Mouse (Mus musculus) midbrain, postnatal 0 days (tissue): Measurements from ENCODE around the gene Ccdc30. TPM values are rescaled to one million over a fixed set of nuclear protein-coding genes. Genes with fewer than 3 reads are reported as not detected.

Experiments
- ATAC-seq: fragments of 200-750 bp; cut with Nextera tagmentation; 2 replicates; pipeline ENCODE4 v1.8.0; 2017; ENCODE audit warnings: moderate number of reproducible peaks, mild to moderate bottlenecking, moderate TSS enrichment, moderate library complexity; ENCODE audit not compliant: low FRiP score
- DNase-seq: peaks from one replicate; pipeline ENCODE4 v3.0.0-alpha.2; 2015; ENCODE audit warnings: low spot score
- H3K27ac ChIP-seq: fragments of 300-500 bp; sonication (generic); 2 replicates; pipeline ENCODE4 v1.5.1; 2014; ENCODE audit warnings: low read depth, mild to moderate bottlenecking, low read length, mixed read lengths
- H3K27me3 ChIP-seq: fragments of 300-500 bp; sonication (generic); 2 replicates; pipeline ENCODE4 v1.6.1; 2014; ENCODE audit warnings: low read length, control low read depth, mixed read lengths; ENCODE audit not compliant: insufficient read depth
- H3K36me3 ChIP-seq: fragments of 300-500 bp; sonication (generic); 2 replicates; pipeline ENCODE4 v1.6.1; 2014; ENCODE audit warnings: low read length, control low read depth, mixed read lengths; ENCODE audit not compliant: insufficient read depth
- H3K4me1 ChIP-seq: fragments of 300-500 bp; sonication (generic); 2 replicates; pipeline ENCODE4 v1.6.1; 2014; ENCODE audit warnings: mild to moderate bottlenecking, control low read depth, antibody characterized with exemption, low read length, mixed read lengths; ENCODE audit not compliant: insufficient read depth
- H3K4me2 ChIP-seq: fragments of 300-500 bp; sonication (generic); 2 replicates; pipeline ENCODE4 v1.6.1; 2014; ENCODE audit warnings: low read depth, mild to moderate bottlenecking, low read length, mixed read lengths; ENCODE audit not compliant: poor library complexity, severe bottlenecking
- H3K4me3 ChIP-seq: fragments of 300-500 bp; sonication (generic); 2 replicates; pipeline ENCODE4 v1.5.1; 2014; ENCODE audit warnings: low read depth, mild to moderate bottlenecking, low read length, moderate library complexity
- H3K9ac ChIP-seq: fragments of 300-500 bp; sonication (generic); replicated peaks from 2 replicates; pipeline ENCODE4 v1.6.1; 2014; ENCODE audit warnings: mild to moderate bottlenecking, low read length, moderate library complexity, mixed read lengths; ENCODE audit not compliant: poor library complexity, severe bottlenecking
- H3K9me3 ChIP-seq: fragments of 300-500 bp; sonication (generic); 2 replicates; pipeline ENCODE4 v1.6.1; 2016; ENCODE audit warnings: low read length, control low read depth
- CTCF ChIP-seq: IDR thresholded peaks from 2 replicates; pipeline ENCODE4 v1.5.1; 2016; ENCODE audit warnings: antibody characterized with exemption, mild to moderate bottlenecking
- WGBS: fragments of 180-500 bp; shearing (Covaris S2); extraction: QIAGEN DNeasy Blood & Tissue Kit; methylation state at CpG from one replicate; pipeline ENCODE4 v1.1.7; 2014; 5-methylcytosine and 5-hydroxymethylcytosine counted together
- polyA plus RNA-seq: library from polyadenylated mRNA; unstranded; fragments of >200 nt; fragmentation: Nextera tagmentation; extraction: Ambion mirVana; gene quantifications from 2 replicates; pipeline ENCODE4 v1.2.1, GENCODE M21; 2015
- total RNA-seq: library from RNA; depleted of rRNA; stranded (reverse); fragments of >200 nt; gene quantifications from 2 replicates; pipeline ENCODE4 v1.2.3, GENCODE M21; 2014

Ccdc30 gene
- total and polyA plus RNA-seq, 2 experiments from 2014 or later: 9.6 to 24.1 TPM

GRCm38 (mm10) chr4:119425077-119425476 lies 9.8 kb upstream of the Ccdc30 start:
- H3K4me2 ChIP-seq: no peak overlapping the region
- no peak overlapping the region for H3K9ac ChIP-seq
- no peak for DNase-seq
- H3K27ac ChIP-seq: no peak overlapping the region
- H3K4me3 ChIP-seq: no peak overlapping the region
- no peak for TF ChIP-seq CTCF
- 89% methylated on average over 2 of the region's 2 CpGs for WGBS
- H3K36me3 ChIP-seq: no peaks in the 10 kb centered on the region
- no peaks in the 10 kb centered on the region for H3K27me3 ChIP-seq
- H3K4me1 ChIP-seq: peaks cover 5% of the 10 kb centered on the region; the same call in 1 of the 2 replicates
- ATAC-seq: no peak
- H3K9me3 ChIP-seq: no peaks in the 10 kb centered on the region

GRCm38 (mm10) chr4:119422294-119422964 lies 7.1 kb upstream of the Ccdc30 start, which contains the start of the genes Ppcs and Zmynd12:
Gene Ppcs, minus strand, starts transcription at chr4:119422420.
Gene Zmynd12, plus strand, starts transcription at chr4:119422814.
- TF ChIP-seq CTCF: peak; percentile 56
- ATAC-seq (peak; percentile 90), DNase-seq (peak; percentile 93)
- WGBS: under 1% methylated on average over 52 of the region's 52 CpGs
- no peaks in the 10 kb centered on the region for H3K27me3 ChIP-seq
- peaks cover 5% of the 10 kb centered on the region; the same call in 1 of the 2 replicates for H3K4me1 ChIP-seq
- peak within 1 kb of the TSS; percentile 60 for H3K9ac ChIP-seq
- no peaks in the 10 kb centered on the region for H3K36me3 ChIP-seq
- H3K4me2 ChIP-seq: peak within 1 kb of the TSS; percentile 86
- H3K9me3 ChIP-seq: no peaks in the 10 kb centered on the region
- H3K27ac ChIP-seq: peak within 1 kb of the TSS; percentile 84
- H3K4me3 ChIP-seq: peak within 1 kb of the TSS; percentile 49

GRCm38 (mm10) chr4:119421921-119422293 lies 6.6 kb upstream of the Ccdc30 start:
- DNase-seq: peak; percentile 50
- WGBS: under 1% methylated on average over 30 of the region's 31 CpGs

GRCm38 (mm10) chr4:119421191-119421590 lies 5.9 kb upstream of the Ccdc30 start:
- no peak for TF ChIP-seq CTCF
- peaks cover 5% of the 10 kb centered on the region; the same call in 1 of the 2 replicates for H3K4me1 ChIP-seq
- WGBS: 81% methylated on average over 3 of the region's 3 CpGs
- H3K9me3 ChIP-seq: no peaks in the 10 kb centered on the region
- H3K36me3 ChIP-seq: no peaks in the 10 kb centered on the region
- H3K4me3 ChIP-seq: peak overlapping the region; percentile 49
- peak overlapping the region; percentile 86 for H3K4me2 ChIP-seq
- no peak overlapping the region for H3K27ac ChIP-seq
- no peak for DNase-seq
- H3K27me3 ChIP-seq: no peaks in the 10 kb centered on the region
- no peak for ATAC-seq
- H3K9ac ChIP-seq: peak overlapping the region; percentile 60

More at GRCm38 (mm10) chr4:119421921-119422293, 6.6 kb upstream of the Ccdc30 start:
- Histone ChIP-seq H3K36me3 (no peaks in the 10 kb centered on the region), H3K27ac (peak overlapping the region; percentile 84), H3K4me2 (peak overlapping the region; percentile 86), H3K4me1 (peaks cover 5% of the 10 kb centered on the region; the same call in 1 of the 2 replicates), H3K4me3 (peak overlapping the region; percentile 49), H3K9me3 (no peaks in the 10 kb centered on the region), H3K27me3 (no peaks in the 10 kb centered on the region), H3K9ac (peak overlapping the region; percentile 60)
- ATAC-seq: no peak; the same call in 1 of the 2 replicates
- TF ChIP-seq CTCF: no peak

- Histone ChIP-seq H3K36me3 (no peaks in the 10 kb centered on the region), H3K4me3 (no peak overlapping the region), H3K9me3 (no peaks in the 10 kb centered on the region), H3K27me3 (no peaks in the 10 kb centered on the region), H3K27ac (no peak overlapping the region), H3K4me2 (no peak overlapping the region), H3K9ac (no peak overlapping the region), H3K4me1 (peaks cover 5% of the 10 kb centered on the region; the same call in 1 of the 2 replicates)
- ATAC-seq: no peak
- DNase-seq: no peak
- no peak for TF ChIP-seq CTCF
- WGBS: 93% methylated on average over 3 of the region's 3 CpGs
Measured at GRCm38 (mm10) chr4:119417894-119418293, 2.6 kb upstream of the Ccdc30 start.

GRCm38 (mm10) chr4:119417270-119417669 lies 1.9 kb upstream of the Ccdc30 start:
- H3K9ac ChIP-seq: no peak overlapping the region
- ATAC-seq (no peak), DNase-seq (no peak)
- H3K27ac ChIP-seq: no peak overlapping the region
- H3K36me3 ChIP-seq: no peaks in the 10 kb centered on the region
- 87% methylated on average over 3 of the region's 3 CpGs for WGBS
- no peaks in the 10 kb centered on the region for H3K9me3 ChIP-seq
- H3K4me3 ChIP-seq: no peak overlapping the region
- no peak overlapping the region for H3K4me2 ChIP-seq
- no peak for TF ChIP-seq CTCF
- peaks cover 7% of the 10 kb centered on the region; the same call in 1 of the 2 replicates for H3K4me1 ChIP-seq
- no peaks in the 10 kb centered on the region for H3K27me3 ChIP-seq
